Mouse (Mus musculus) CH12F3 (cell line): ENCODE data around the gene Ifitm3.

Experiments
- in situ Hi-C: fragments of 300-500 bp; cut with MboI; formaldehyde crosslinking; loops from 2 replicates; pipeline ENCODE4 v1.14.3; 2020; ENCODE audit warnings: low sequenced_read_pairs

Ifitm3 gene

DNA sequence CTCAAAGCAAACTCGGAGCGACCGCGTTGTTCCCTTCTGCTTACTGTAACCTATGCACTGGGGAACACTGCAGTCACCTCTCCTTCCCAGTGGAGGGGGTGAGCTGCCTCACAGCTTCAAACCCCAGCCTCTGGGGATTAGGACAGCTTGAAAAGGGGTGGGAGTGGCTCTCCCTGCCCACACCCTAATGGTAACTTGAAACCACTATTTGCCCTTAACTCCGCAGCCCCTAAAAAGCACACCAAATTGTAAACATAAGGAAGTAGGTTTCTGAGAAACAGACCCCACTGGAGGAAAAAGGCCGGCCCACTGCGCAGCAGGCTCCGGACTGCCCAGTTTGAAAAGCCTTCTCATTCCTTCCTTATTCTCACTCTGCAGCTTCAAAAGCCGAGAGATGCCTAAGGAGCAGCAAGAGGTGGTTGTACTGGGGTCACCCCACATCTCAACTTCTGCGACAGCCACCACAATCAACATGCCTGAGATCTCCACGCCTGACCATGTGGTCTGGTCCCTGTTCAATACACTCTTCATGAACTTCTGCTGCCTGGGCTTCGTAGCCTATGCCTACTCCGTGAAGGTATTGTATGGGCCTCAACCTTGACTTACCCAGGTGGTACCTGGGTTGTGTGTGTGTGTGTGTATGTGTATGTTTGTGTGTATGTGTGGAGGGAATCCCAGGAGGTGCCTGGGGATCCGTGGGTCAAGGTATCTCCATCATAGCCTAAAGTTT lies 42.5 kb downstream of the Ifitm3 start:
- in situ Hi-C loops: no loop called here

DNA sequence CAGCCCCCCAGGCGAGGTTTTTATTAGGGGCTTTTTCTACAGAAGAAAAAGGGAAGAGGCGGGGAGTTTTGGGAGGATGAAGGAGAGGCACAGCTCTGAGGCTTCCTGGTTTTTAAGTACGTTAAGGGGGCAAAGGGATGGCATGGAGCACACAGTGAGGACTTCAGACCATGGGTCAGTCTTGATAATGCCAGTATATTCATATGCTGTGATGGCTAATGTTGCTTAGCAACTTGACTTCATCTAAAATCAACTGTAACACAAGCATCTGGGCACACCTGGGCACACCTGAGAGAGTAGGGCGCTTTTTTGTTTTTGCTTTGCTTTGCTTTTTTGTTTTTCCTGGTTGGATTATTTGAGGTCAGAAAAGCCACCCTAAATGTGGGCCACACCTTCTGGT lies 43.6 kb downstream of the Ifitm3 start, which contains the start of gene Ifitm1:
Gene Ifitm1 (plus strand): TSS at position 301 of the 400 bp plus-strand sequence.
- in situ Hi-C loops: no loop called here

DNA sequence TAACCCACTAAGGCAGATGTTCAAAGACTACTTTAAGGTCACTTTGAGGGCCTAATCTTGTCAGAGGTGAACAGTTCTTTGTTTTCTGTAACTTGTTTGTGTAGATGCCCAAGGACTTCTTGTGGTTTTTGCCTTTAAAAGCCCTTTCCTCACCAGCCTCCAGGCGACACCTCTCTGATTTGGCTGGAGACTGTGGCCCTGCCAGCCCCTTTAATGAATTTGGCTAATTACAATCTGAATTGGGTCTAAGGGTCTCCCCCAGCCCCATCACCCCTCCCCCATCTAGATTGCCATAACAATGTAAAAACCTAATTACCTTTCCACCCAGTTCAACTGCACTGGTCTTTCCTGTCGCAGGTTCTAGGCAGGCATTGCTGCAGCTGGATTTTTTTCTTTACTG lies 47.8 kb downstream of the Ifitm3 start:
- in situ Hi-C loops: no loop called here

DNA sequence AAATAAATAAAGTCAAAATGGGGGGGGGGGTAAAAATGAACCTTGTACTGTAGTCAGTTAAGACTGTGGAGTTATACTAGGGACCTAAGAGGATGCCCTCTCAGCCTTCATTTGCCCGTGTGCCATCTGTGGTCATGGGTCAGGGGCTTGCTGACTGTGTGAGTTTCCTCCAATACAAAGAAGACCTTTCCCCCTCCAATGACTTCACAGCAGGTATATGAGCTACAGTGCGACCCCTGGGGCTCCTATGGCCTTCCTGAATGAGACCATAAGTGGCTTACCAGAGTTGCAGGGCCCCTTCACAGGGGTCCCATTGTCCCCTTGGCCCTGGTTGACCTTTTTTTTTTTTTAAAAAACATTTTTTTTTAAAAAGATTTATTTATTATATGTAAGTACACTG lies 49.2 kb downstream of the Ifitm3 start:
- in situ Hi-C loops: no loop called here

DNA sequence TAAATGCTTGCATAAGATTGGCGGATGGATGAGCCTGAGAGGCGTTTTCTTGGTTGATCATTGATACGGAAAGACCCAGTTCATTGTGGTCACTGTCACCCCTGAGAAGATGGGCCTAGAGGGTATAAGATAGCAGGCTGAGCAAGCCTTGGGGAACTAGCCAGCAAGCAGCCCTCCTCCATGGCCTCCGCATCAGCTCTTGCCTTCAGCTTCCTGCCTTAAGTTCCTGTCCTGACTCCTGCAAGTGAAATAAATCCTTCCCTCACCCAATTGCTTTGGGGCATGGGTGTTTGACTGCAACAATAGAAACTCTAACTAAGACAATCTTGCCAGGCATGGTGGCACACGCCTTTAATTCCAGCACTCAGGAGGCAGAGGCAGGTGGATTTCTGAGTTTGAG lies 50.5 kb downstream of the Ifitm3 start:
- in situ Hi-C loops: no loop called here
